Mouse (Mus musculus) neural tube, embryonic 15.5 days (tissue): ENCODE results near the gene Adck1. TPM values are rescaled to one million over a fixed set of nuclear protein-coding genes. Genes with fewer than 3 reads are reported as not detected.

Experiments
- ATAC-seq: fragments of 200-750 bp; cut with Nextera tagmentation; 2 replicates; pipeline ENCODE4 v1.8.0; 2017; ENCODE audit warnings: mild to moderate bottlenecking, moderate TSS enrichment, moderate library complexity; ENCODE audit not compliant: low FRiP score
- H3K27ac ChIP-seq: fragments of 300-500 bp; sonication (generic); replicated peaks from 2 replicates; pipeline ENCODE4 v1.5.1; 2015; ENCODE audit warnings: mild to moderate bottlenecking, inconsistent platforms
- H3K27me3 ChIP-seq: fragments of 300-500 bp; sonication (generic); replicated peaks from 2 replicates; pipeline ENCODE4 v1.6.1; 2015; ENCODE audit warnings: inconsistent platforms
- H3K36me3 ChIP-seq: fragments of 300-500 bp; sonication (generic); 2 replicates; pipeline ENCODE4 v1.6.1; 2015; ENCODE audit warnings: inconsistent platforms
- H3K4me1 ChIP-seq: fragments of 300-500 bp; sonication (generic); 2 replicates; pipeline ENCODE4 v1.6.1; 2015; ENCODE audit warnings: inconsistent platforms
- H3K4me2 ChIP-seq: fragments of 300-500 bp; sonication (generic); 2 replicates; pipeline ENCODE4 v1.6.1; 2015; ENCODE audit warnings: inconsistent platforms, mild to moderate bottlenecking, moderate library complexity
- H3K4me3 ChIP-seq: fragments of 300-500 bp; sonication (generic); replicated peaks from 2 replicates; pipeline ENCODE4 v1.5.1; 2015; ENCODE audit warnings: mild to moderate bottlenecking, inconsistent platforms
- H3K9ac ChIP-seq: fragments of 300-500 bp; sonication (generic); replicated peaks from 2 replicates; pipeline ENCODE4 v1.6.1; 2015; ENCODE audit warnings: mild to moderate bottlenecking, inconsistent platforms
- H3K9me3 ChIP-seq: fragments of 300-500 bp; sonication (generic); replicated peaks from 2 replicates; pipeline ENCODE4 v1.6.1; 2016; ENCODE audit warnings: inconsistent platforms
- WGBS: fragments of 180-500 bp; shearing (Covaris S2); methylation state at CpG from one replicate; pipeline ENCODE4 v1.1.7; 2015; ENCODE audit warnings: mixed read lengths; 5-methylcytosine and 5-hydroxymethylcytosine counted together
- polyA plus RNA-seq: library from polyadenylated mRNA; unstranded; fragments of >200 nt; fragmentation: Nextera tagmentation; extraction: Ambion mirVana; gene quantifications from 2 replicates; pipeline ENCODE4 v1.2.1, GENCODE M21; 2015

Gene Adck1
- polyA plus RNA-seq, 1 experiment from 2014 or later = 41.6 TPM

- H3K4me1 ChIP-seq = peaks cover 18% of the 10 kb centered on the region
- 81% methylated on average over 4 of the region's 4 CpGs for WGBS
- no peak for ATAC-seq
- no peaks in the 10 kb centered on the region for H3K27me3 ChIP-seq
- no peak overlapping the region for H3K4me3 ChIP-seq
- no peaks in the 10 kb centered on the region for H3K9me3 ChIP-seq
- H3K9ac ChIP-seq = no peak overlapping the region
- H3K27ac ChIP-seq = no peak overlapping the region
- 0 out of 2 replicates have a peak, but pooled peaks cover 4% of the 10 kb centered on the region for H3K36me3 ChIP-seq
- no peak overlapping the region for H3K4me2 ChIP-seq
These were observed 71.9 kb downstream of the Adck1 start for GRCm38 (mm10) chr12:88432277-88432676.

GRCm38 (mm10) chr12:88433171-88433570, 72.8 kb downstream of the Adck1 start:
- no peak for ATAC-seq
- no peak overlapping the region for H3K27ac ChIP-seq
- H3K9ac ChIP-seq = no peak overlapping the region
- no peaks in the 10 kb centered on the region for H3K27me3 ChIP-seq
- H3K4me1 ChIP-seq = peaks cover 10% of the 10 kb centered on the region; the same call in 1 of the 2 replicates
- H3K9me3 ChIP-seq = no peaks in the 10 kb centered on the region
- no peak overlapping the region for H3K4me2 ChIP-seq
- no peak overlapping the region for H3K4me3 ChIP-seq
- 94% methylated on average over 7 of the region's 7 CpGs for WGBS
- 0 out of 2 replicates have a peak, but pooled peaks cover 4% of the 10 kb centered on the region for H3K36me3 ChIP-seq

DNA sequence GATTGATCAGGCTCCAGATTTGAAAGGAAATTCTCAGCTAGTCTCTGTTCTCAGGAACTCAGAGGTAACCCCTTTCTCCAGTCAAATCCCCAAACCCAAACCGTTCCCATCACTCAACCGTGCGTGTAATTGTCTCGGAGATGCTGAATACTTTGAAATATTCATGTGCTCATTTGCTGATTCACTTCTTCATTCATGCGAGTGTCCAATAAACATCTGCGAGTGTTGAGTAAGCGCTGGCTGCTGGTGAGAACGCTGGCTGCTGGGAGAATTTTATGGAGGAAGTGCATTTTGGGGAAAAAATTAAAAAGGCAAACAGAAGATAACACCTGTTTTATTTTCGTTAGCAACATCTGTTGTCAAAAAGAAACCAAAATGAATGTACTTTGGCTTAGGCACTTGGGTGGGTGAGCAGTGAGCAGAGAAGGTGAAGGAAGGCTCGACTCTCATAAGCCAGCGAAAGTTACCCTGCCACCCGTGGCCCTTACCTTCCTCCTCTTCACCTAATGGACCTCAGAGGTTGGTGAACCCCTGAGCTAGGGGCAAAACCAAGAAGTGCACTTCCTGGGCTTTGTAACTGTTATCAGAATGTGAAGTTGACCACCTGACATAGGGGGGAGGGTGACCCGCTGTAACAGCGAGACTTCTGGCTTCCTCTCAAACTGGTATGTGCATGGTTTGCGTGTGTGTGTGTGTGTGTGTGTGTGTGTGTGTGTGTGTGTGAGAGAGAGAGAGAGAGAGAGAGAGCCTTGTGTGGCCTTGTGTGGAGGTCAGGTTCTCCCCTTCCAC, 76.8 kb downstream of the Adck1 start:
- no peaks in the 10 kb centered on the region for H3K27me3 ChIP-seq
- H3K9me3 ChIP-seq = no peaks in the 10 kb centered on the region
- no peak overlapping the region for H3K27ac ChIP-seq
- WGBS = 69% methylated on average over 15 of the region's 15 CpGs
- H3K9ac ChIP-seq = no peak overlapping the region
- H3K4me3 ChIP-seq = no peak overlapping the region
- peaks cover 11% of the 10 kb centered on the region for H3K4me1 ChIP-seq
- ATAC-seq = no peak
- H3K4me2 ChIP-seq = no peak overlapping the region
- no peaks in the 10 kb centered on the region for H3K36me3 ChIP-seq

GRCm38 (mm10) chr12:88441922-88442809, 81.8 kb downstream of the Adck1 start:
- H3K4me2 ChIP-seq = no peak overlapping the region
- peak overlapping the region; percentile 48 for H3K27ac ChIP-seq
- peaks cover 8% of the 10 kb centered on the region; the same call in 1 of the 2 replicates for H3K36me3 ChIP-seq
- WGBS = 52% methylated on average over 14 of the region's 14 CpGs
- ATAC-seq = peak; percentile 28; the same call in 1 of the 2 replicates
- no peak overlapping the region for H3K4me3 ChIP-seq
- peaks cover 14% of the 10 kb centered on the region for H3K4me1 ChIP-seq
- no peaks in the 10 kb centered on the region for H3K9me3 ChIP-seq
- no peak overlapping the region for H3K9ac ChIP-seq
- H3K27me3 ChIP-seq = no peaks in the 10 kb centered on the region

DNA sequence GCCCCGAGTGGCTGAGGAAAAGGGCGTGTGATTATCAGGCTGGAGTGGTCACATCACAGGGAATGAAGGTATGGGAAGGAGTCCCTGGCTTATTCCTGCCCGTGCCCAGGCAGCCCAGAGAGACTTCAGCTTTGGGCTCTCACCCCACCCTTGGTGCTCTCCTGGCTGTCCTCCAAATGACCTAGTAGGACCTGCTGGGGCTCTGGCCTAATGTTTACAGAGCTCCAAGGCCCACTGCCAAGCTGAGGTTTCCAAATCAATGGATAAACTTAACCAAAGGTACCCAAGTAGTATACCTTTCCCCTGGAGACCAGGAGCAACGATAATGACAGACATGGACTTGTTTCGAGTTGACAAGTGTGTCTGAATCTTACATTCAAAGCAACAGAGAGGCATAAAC, 83.7 kb downstream of the Adck1 start:
- no peak for ATAC-seq
- H3K27ac ChIP-seq = no peak overlapping the region
- H3K9ac ChIP-seq = no peak overlapping the region
- no peak overlapping the region for H3K4me2 ChIP-seq
- H3K4me1 ChIP-seq = peaks cover 13% of the 10 kb centered on the region
- H3K4me3 ChIP-seq = no peak overlapping the region
- peaks cover 20% of the 10 kb centered on the region; the same call in 1 of the 2 replicates for H3K36me3 ChIP-seq
- WGBS = 91% methylated on average over 5 of the region's 5 CpGs
- H3K9me3 ChIP-seq = no peaks in the 10 kb centered on the region
- no peaks in the 10 kb centered on the region for H3K27me3 ChIP-seq

- Histone ChIP-seq H3K27ac (no peak overlapping the region), H3K9me3 (no peaks in the 10 kb centered on the region), H3K9ac (no peak overlapping the region), H3K27me3 (no peaks in the 10 kb centered on the region), H3K4me3 (no peak overlapping the region), H3K36me3 (peaks cover 30% of the 10 kb centered on the region; the same call in 1 of the 2 replicates), H3K4me2 (no peak overlapping the region), H3K4me1 (peaks cover 13% of the 10 kb centered on the region)
- WGBS = 90% methylated on average over 3 of the region's 3 CpGs
- no peak for ATAC-seq
These were observed 85.1 kb downstream of the Adck1 start for GRCm38 (mm10) chr12:88445471-88445870.

- Histone ChIP-seq H3K4me2 (no peak overlapping the region), H3K4me1 (peaks cover 14% of the 10 kb centered on the region; the same call in 1 of the 2 replicates), H3K9ac (no peak overlapping the region), H3K27me3 (no peaks in the 10 kb centered on the region), H3K4me3 (no peak overlapping the region), H3K9me3 (no peaks in the 10 kb centered on the region), H3K36me3 (peaks cover 30% of the 10 kb centered on the region; the same call in 1 of the 2 replicates), H3K27ac (no peak overlapping the region)
- 63% methylated on average over 4 of the region's 4 CpGs for WGBS
- ATAC-seq = no peak
These were observed 90.6 kb downstream of the Adck1 start for GRCm38 (mm10) chr12:88450658-88451563.

GRCm38 (mm10) chr12:88454701-88455410, 94.5 kb downstream of the Adck1 start:
- no peaks in the 10 kb centered on the region for H3K27me3 ChIP-seq
- peaks cover 14% of the 10 kb centered on the region; the same call in 1 of the 2 replicates for H3K4me1 ChIP-seq
- no peak overlapping the region for H3K27ac ChIP-seq
- no peak overlapping the region for H3K9ac ChIP-seq
- 64% methylated on average over 12 of the region's 12 CpGs for WGBS
- no peaks in the 10 kb centered on the region for H3K9me3 ChIP-seq
- peaks cover 10% of the 10 kb centered on the region; the same call in 1 of the 2 replicates for H3K36me3 ChIP-seq
- ATAC-seq = peak; percentile 58; the same call in 1 of the 2 replicates
- H3K4me3 ChIP-seq = no peak overlapping the region
- H3K4me2 ChIP-seq = no peak overlapping the region

GRCm38 (mm10) chr12:88457021-88457420, 96.7 kb downstream of the Adck1 start:
- no peak for ATAC-seq
- peaks cover 14% of the 10 kb centered on the region; the same call in 1 of the 2 replicates for H3K4me1 ChIP-seq
- no peaks in the 10 kb centered on the region for H3K9me3 ChIP-seq
- 100% methylated on average over 1 of the region's 1 CpGs for WGBS
- peaks cover 11% of the 10 kb centered on the region for H3K36me3 ChIP-seq
- no peak overlapping the region for H3K9ac ChIP-seq
- no peak overlapping the region for H3K4me2 ChIP-seq
- H3K27ac ChIP-seq = no peak overlapping the region
- H3K27me3 ChIP-seq = no peaks in the 10 kb centered on the region
- H3K4me3 ChIP-seq = no peak overlapping the region

DNA sequence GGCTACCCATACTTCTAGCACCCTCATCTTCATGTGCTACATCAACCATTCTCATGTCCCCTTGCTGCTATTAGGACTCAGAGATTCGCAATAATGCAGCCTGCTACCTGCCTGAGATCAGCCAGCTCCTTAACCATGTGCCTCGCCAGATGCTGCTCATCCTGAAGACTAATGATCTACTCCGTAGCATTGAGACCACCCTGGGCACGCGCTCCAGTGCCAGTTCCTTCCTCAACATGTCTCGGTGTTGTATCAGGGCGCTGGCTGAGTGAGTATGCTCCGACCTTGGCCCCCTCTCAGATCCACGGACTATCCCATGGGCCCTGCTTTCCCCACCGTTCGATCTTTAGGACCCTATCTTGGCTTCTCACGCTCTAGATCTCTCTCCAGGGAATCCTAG, 98.6 kb downstream of the Adck1 start:
- Histone ChIP-seq H3K4me3 (no peak overlapping the region), H3K27ac (no peak overlapping the region), H3K4me2 (no peak overlapping the region), H3K9me3 (no peaks in the 10 kb centered on the region), H3K4me1 (peaks cover 6% of the 10 kb centered on the region; the same call in 1 of the 2 replicates), H3K27me3 (no peaks in the 10 kb centered on the region), H3K36me3 (peaks cover 11% of the 10 kb centered on the region), H3K9ac (no peak overlapping the region)
- 95% methylated on average over 12 of the region's 12 CpGs for WGBS
- no peak for ATAC-seq
